Mouse (Mus musculus) heart, postnatal 0 days (tissue): Measurements from ENCODE around the gene 6330403K07Rik. TPM values are rescaled to one million over a fixed set of nuclear protein-coding genes. Genes with fewer than 3 reads are reported as not detected.

Experiments
- ATAC-seq: fragments of 200-750 bp; cut with Nextera tagmentation; 2 replicates; pipeline ENCODE4 v1.8.0; 2017; ENCODE audit warnings: low read depth, moderate number of reproducible peaks, moderate library complexity; ENCODE audit not compliant: insufficient read depth
- DNase-seq: peaks from one replicate; pipeline ENCODE4 v3.0.0-alpha.2; 2016; ENCODE audit warnings: low spot score
- H3K27ac ChIP-seq: fragments of 300-500 bp; sonication (generic); 2 replicates; pipeline ENCODE4 v1.5.1; 2014; ENCODE audit warnings: low read depth, mild to moderate bottlenecking
- H3K27me3 ChIP-seq: fragments of 300-500 bp; sonication (generic); 2 replicates; pipeline ENCODE4 v1.6.1; 2014; ENCODE audit warnings: low read length, mixed read lengths; ENCODE audit not compliant: control insufficient read depth, insufficient read depth
- H3K36me3 ChIP-seq: fragments of 300-500 bp; sonication (generic); replicated peaks from 2 replicates; pipeline ENCODE4 v1.6.1; 2014; ENCODE audit warnings: low read length, mixed read lengths; ENCODE audit not compliant: control insufficient read depth, insufficient read depth
- H3K4me1 ChIP-seq: fragments of 300-500 bp; sonication (generic); 2 replicates; pipeline ENCODE4 v1.6.1; 2014; ENCODE audit warnings: antibody characterized with exemption; ENCODE audit not compliant: control insufficient read depth, insufficient read depth
- H3K4me2 ChIP-seq: fragments of 300-500 bp; sonication (generic); 2 replicates; pipeline ENCODE4 v1.6.1; 2014; ENCODE audit warnings: low read depth, mild to moderate bottlenecking, low read length, moderate library complexity
- H3K4me3 ChIP-seq: fragments of 300-500 bp; sonication (generic); 2 replicates; pipeline ENCODE4 v1.5.1; 2014; ENCODE audit warnings: low read depth, low read length
- H3K9ac ChIP-seq: fragments of 300-500 bp; sonication (generic); replicated peaks from 2 replicates; pipeline ENCODE4 v1.6.1; 2014; ENCODE audit warnings: low read depth, low read length, mixed read lengths
- H3K9me3 ChIP-seq: fragments of 300-500 bp; sonication (generic); replicated peaks from 2 replicates; pipeline ENCODE4 v1.6.1; 2016; ENCODE audit warnings: low read length; ENCODE audit not compliant: control insufficient read depth
- CTCF ChIP-seq: IDR thresholded peaks from 2 replicates; pipeline ENCODE4 v1.5.1; 2016; ENCODE audit warnings: antibody characterized with exemption, control low read depth, low read depth
- EP300 ChIP-seq: IDR thresholded peaks from 2 replicates; pipeline ENCODE4 v1.6.1; 2016; ENCODE audit warnings: antibody characterized with exemption, low read depth
- WGBS: fragments of 180-500 bp; shearing (Covaris S2); extraction: QIAGEN DNeasy Blood & Tissue Kit; methylation state at CpG from one replicate; pipeline ENCODE4 v1.1.7; 2014; 5-methylcytosine and 5-hydroxymethylcytosine counted together
- polyA plus RNA-seq: library from polyadenylated mRNA; unstranded; fragments of >200 nt; fragmentation: Nextera tagmentation; extraction: Ambion mirVana; gene quantifications from 2 replicates; pipeline ENCODE4 v1.2.1, GENCODE M21; 2015
- total RNA-seq: library from RNA; depleted of rRNA; stranded (reverse); fragments of >200 nt; gene quantifications from 2 replicates; pipeline ENCODE4 v1.2.3, GENCODE M21; 2014; ENCODE audit warnings: low replicate concordance

6330403K07Rik gene
- total and polyA plus RNA-seq, 2 experiments from 2014 or later = 4.4 to 6.0 TPM

GRCm38 (mm10) chr11:71017051-71017450, 16.3 kb downstream of the 6330403K07Rik start:
- TF ChIP-seq CTCF = no peak
- TF ChIP-seq EP300 = no peak
- WGBS = 80% methylated on average over 1 of the region's 1 CpGs
- no peaks in the 10 kb centered on the region for H3K27me3 ChIP-seq
- peaks cover 16% of the 10 kb centered on the region for H3K36me3 ChIP-seq
- H3K9me3 ChIP-seq = no peaks in the 10 kb centered on the region
- DNase-seq = no peak
- H3K9ac ChIP-seq = no peak overlapping the region
- peaks cover 17% of the 10 kb centered on the region for H3K4me1 ChIP-seq
- H3K4me2 ChIP-seq = no peak overlapping the region
- no peak overlapping the region for H3K4me3 ChIP-seq
- no peak overlapping the region for H3K27ac ChIP-seq
- no peak for ATAC-seq

DNA sequence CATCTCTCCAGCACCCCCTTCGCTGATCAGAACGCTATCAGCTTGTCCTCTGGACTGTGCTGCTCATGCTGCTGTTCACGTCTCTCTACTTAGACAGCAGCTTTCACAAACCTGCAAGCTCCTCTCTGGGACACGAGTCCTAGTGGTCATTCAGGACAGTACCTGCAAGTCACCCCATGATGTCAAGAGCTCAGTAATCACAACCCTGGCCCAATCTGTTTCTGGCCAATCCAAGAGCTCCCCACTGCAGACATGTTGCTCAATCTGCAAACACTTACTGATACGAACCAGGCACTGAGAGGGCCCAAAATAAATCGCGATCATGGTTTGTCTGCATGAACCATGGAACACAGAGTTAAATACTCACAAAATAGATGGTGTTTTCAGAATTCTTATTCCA, 20.6 kb downstream of the 6330403K07Rik start:
- Histone ChIP-seq H3K4me1 (peaks cover 1% of the 10 kb centered on the region; the same call in 1 of the 2 replicates), H3K27ac (no peak overlapping the region), H3K27me3 (no peaks in the 10 kb centered on the region), H3K4me3 (no peak overlapping the region), H3K9me3 (no peaks in the 10 kb centered on the region), H3K4me2 (no peak overlapping the region), H3K36me3 (peaks cover 47% of the 10 kb centered on the region), H3K9ac (no peak overlapping the region)
- 73% methylated on average over 7 of the region's 7 CpGs for WGBS
- DNase-seq = no peak
- no peak for ATAC-seq
- TF ChIP-seq CTCF (no peak), EP300 (no peak)

- Histone ChIP-seq H3K9ac (no peak overlapping the region), H3K4me2 (no peak overlapping the region), H3K4me3 (no peak overlapping the region), H3K36me3 (peaks cover 40% of the 10 kb centered on the region), H3K4me1 (peaks cover 6% of the 10 kb centered on the region), H3K27ac (peak overlapping the region; percentile 8; the same call in 1 of the 2 replicates), H3K27me3 (no peaks in the 10 kb centered on the region), H3K9me3 (no peaks in the 10 kb centered on the region)
- ATAC-seq = no peak
- no peak for TF ChIP-seq CTCF
- no peak for TF ChIP-seq EP300
- WGBS = 77% methylated on average over 3 of the region's 3 CpGs
- peak; percentile 22 for DNase-seq
Observed at GRCm38 (mm10) chr11:71008321-71008720, 25.0 kb downstream of the 6330403K07Rik start.

- peaks cover 39% of the 10 kb centered on the region for H3K36me3 ChIP-seq
- peaks cover 11% of the 10 kb centered on the region for H3K4me1 ChIP-seq
- H3K9me3 ChIP-seq = no peaks in the 10 kb centered on the region
- peak overlapping the region; percentile 8; the same call in 1 of the 2 replicates for H3K27ac ChIP-seq
- DNase-seq = peak; percentile 26
- H3K4me3 ChIP-seq = no peak overlapping the region
- H3K9ac ChIP-seq = no peak overlapping the region
- WGBS = 74% methylated on average over 7 of the region's 7 CpGs
- H3K27me3 ChIP-seq = no peaks in the 10 kb centered on the region
- H3K4me2 ChIP-seq = no peak overlapping the region
- no peak for ATAC-seq
- no peak for TF ChIP-seq CTCF
- no peak for TF ChIP-seq EP300
Observed at GRCm38 (mm10) chr11:71007831-71008230, 25.5 kb downstream of the 6330403K07Rik start.

DNA sequence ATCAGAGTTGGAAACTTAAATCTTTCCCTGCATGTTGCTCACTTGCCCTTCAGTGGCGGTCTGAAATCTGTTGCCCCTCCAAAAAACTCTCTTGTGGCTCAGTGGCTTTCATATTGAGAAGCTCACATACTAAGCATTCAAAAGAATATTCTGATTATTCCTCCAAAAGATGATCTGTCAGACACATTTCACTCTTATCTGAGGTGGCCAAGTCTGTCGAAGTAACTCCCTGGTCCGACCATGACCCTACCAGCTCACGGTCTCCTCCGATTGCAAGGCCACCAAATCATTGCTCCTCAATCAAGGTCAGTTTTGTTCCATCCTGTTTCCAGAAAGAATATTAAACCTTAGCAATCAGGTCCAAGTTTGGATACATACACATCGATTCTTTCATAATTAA, 26.3 kb downstream of the 6330403K07Rik start:
- H3K9me3 ChIP-seq = no peaks in the 10 kb centered on the region
- H3K4me2 ChIP-seq = no peak overlapping the region
- H3K4me1 ChIP-seq = peaks cover 14% of the 10 kb centered on the region
- H3K27me3 ChIP-seq = no peaks in the 10 kb centered on the region
- 88% methylated on average over 6 of the region's 6 CpGs for WGBS
- TF ChIP-seq CTCF (no peak), EP300 (no peak)
- no peak overlapping the region for H3K4me3 ChIP-seq
- H3K9ac ChIP-seq = no peak overlapping the region
- H3K36me3 ChIP-seq = peaks cover 31% of the 10 kb centered on the region
- DNase-seq (no peak), ATAC-seq (no peak)
- H3K27ac ChIP-seq = no peak overlapping the region

DNA sequence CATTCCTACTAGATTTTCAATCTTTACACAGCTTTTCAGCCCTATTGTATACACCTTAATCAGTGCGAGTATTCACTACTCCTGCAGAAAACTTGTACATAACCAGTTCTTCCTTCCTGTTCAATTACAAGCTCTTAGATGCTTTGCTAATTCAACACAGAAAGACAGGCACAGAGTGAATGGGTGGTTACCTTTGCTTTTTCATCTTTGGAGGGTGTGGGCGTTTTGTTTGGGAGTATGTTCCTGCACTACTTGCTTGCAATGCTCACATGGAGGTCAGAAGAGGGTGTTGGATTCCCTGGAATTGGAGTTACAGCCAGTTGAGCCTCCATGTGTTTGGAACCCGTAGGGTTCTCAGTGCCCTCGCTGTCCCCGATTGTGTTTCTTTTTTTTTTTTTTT, 28.3 kb downstream of the 6330403K07Rik start:
- no peak for DNase-seq
- peak overlapping the region; percentile 98 for H3K4me2 ChIP-seq
- H3K9me3 ChIP-seq = no peaks in the 10 kb centered on the region
- no peaks in the 10 kb centered on the region for H3K27me3 ChIP-seq
- peak overlapping the region; percentile 98 for H3K4me3 ChIP-seq
- TF ChIP-seq EP300 = no peak
- TF ChIP-seq CTCF = no peak
- WGBS = 59% methylated on average over 5 of the region's 5 CpGs
- ATAC-seq = no peak
- peaks cover 14% of the 10 kb centered on the region for H3K4me1 ChIP-seq
- 0 out of 2 replicates have a peak overlapping the region, but pooled peaks have one; percentile 16 for H3K9ac ChIP-seq
- peaks cover 16% of the 10 kb centered on the region for H3K36me3 ChIP-seq
- H3K27ac ChIP-seq = 0 out of 2 replicates have a peak overlapping the region, but pooled peaks have one; percentile 19
